Mouse (Mus musculus) heart, adult 2 months (tissue): ENCODE measurements at regions not wholly inside any gene's neighbourhood (a gene's known extent, or its start where the extent isn't known, plus 50 kb on each side); places are given as distances from the start of the nearest gene placed in this dataset.

Source experiments
- DNase-seq, 2 experiments: peaks; one replicate each; pipeline ENCODE4 v3.0.0; 2021
- H3K27ac ChIP-seq: fragments of 200-600 bp; 2 replicates; pipeline ENCODE4 v1.8.1; 2022
- H3K27me3 ChIP-seq: fragments of 200-500 bp; 2 replicates; pipeline ENCODE4 v1.6.1; 2012; ENCODE audit warnings: mild to moderate bottlenecking, low read length, inconsistent platforms, mixed read lengths; ENCODE audit not compliant: control insufficient read depth, insufficient read depth
- H3K36me3 ChIP-seq: fragments of 200-500 bp; 2 replicates; pipeline ENCODE4 v1.6.1; 2012; ENCODE audit warnings: low read length, inconsistent platforms; ENCODE audit not compliant: control insufficient read depth, insufficient read depth
- H3K4me1 ChIP-seq: fragments of 200-500 bp; 2 replicates; pipeline ENCODE4 v1.6.1; 2011; ENCODE audit warnings: low read length; ENCODE audit not compliant: control insufficient read depth, insufficient read depth
- H3K4me3 ChIP-seq: fragments of 200-600 bp; 2 replicates; pipeline ENCODE4 v1.8.1; 2022
- H3K79me2 ChIP-seq: fragments of 200-500 bp; replicated peaks from 2 replicates; pipeline ENCODE4 v1.6.1; 2012; ENCODE audit warnings: mild to moderate bottlenecking, inconsistent platforms, low read length, moderate library complexity, mixed read lengths; ENCODE audit not compliant: control insufficient read depth, insufficient read depth
- H3K9ac ChIP-seq: fragments of 200-500 bp; 2 replicates; pipeline ENCODE4 v1.6.1; 2012; ENCODE audit warnings: low read depth, mild to moderate bottlenecking, control low read depth, inconsistent platforms, low read length, mixed read lengths
- CTCF ChIP-seq: fragments of 200-600 bp; IDR thresholded peaks from 2 replicates; pipeline ENCODE4 v1.8.1; 2022; ENCODE audit warnings: antibody characterized with exemption, mild to moderate bottlenecking, moderate library complexity
- EP300 ChIP-seq: fragments of 200-500 bp; IDR thresholded peaks from 2 replicates; pipeline ENCODE4 v1.6.1; 2011; ENCODE audit warnings: low read depth, low read length, control low read depth; ENCODE audit not compliant: insufficient read depth
- POLR2A ChIP-seq: fragments of 200-500 bp; IDR thresholded peaks from 2 replicates; pipeline ENCODE4 v1.6.1; 2011; ENCODE audit warnings: mild to moderate bottlenecking, low read depth, low read length, control low read depth; ENCODE audit not compliant: insufficient read depth
- WGBS: fragments of 180-500 bp; shearing (Covaris S2); methylation state at CpG from one replicate; pipeline ENCODE4 v1.1.7; 2018; 5-methylcytosine and 5-hydroxymethylcytosine counted together
- intact Hi-C: fragments of 180-260 bp; cut with DNase I; formaldehyde crosslinking; loops from one replicate; pipeline ENCODE4 v1.15.1; 2025

DNA sequence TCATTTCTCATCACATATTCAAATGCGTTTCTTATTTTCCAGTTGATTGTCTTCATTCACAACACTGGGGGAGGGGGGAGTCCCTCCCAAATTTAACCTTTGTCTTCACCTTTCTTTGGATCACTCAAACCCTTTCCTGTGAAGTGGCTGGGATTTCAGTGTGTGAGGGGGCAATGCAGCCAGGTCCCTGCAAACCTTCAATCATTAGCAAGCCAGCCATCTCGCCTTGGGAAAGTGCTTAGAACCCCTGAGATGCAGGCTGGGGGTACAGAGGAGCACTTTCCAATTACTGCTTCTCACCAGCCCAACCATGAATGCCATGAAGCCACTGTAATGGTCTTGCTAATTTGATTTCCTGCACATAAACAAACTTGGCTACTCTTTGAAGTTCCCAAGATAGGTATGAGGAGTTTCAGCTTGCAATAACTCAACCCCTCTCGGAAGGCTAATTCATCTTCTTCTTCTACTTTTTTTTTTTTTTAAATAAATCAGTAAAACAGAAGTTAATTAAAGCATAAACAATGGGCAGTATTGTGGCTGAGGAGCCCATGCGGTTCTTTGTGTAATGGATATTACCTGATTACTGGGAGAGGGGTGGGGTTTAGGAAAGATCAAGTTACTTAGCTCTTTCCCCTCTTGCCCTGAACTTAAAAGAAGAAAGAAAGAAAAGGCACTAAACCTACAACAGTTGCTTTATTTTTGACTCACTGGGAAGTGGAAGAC lies 486.3 kb downstream of the 1700129C05Rik start:
- no peak for DNase-seq
- Histone ChIP-seq H3K9ac (no peak overlapping the region), H3K27ac (no peak overlapping the region), H3K4me3 (no peak overlapping the region), H3K27me3 (no peaks in the 10 kb centered on the region), H3K36me3 (no peaks in the 10 kb centered on the region), H3K4me1 (no peaks in the 10 kb centered on the region), H3K79me2 (no peaks in the 10 kb centered on the region)
- WGBS, result 72% methylated on average over 4 of the region's 4 CpGs
- TF ChIP-seq EP300 (no peak), POLR2A (no peak), CTCF (no peak)
- intact Hi-C loops, result no loop called here

DNA sequence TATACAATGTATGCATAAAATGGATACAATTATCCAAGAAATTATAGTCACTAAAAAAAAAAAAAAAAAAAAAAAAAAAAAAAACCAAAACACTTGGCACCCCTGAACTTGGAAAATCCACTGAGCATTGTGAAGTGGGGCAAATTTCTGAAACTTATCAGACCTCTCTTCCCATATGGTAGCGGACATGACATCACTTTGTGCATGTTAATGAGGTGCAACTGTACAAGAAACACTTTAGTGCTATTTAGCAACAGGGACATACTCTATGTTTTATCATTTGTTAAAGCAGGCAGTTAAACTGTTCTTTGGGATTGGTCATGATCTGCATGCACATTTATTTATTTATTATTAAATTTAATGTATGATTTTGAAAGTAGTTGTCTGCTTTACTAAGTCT lies 489.7 kb downstream of the 1700129C05Rik start:
- intact Hi-C loops, result no loop called here
- TF ChIP-seq POLR2A (no peak), CTCF (no peak), EP300 (no peak)
- Histone ChIP-seq H3K4me3 (no peak overlapping the region), H3K79me2 (no peaks in the 10 kb centered on the region), H3K4me1 (no peaks in the 10 kb centered on the region), H3K27me3 (no peaks in the 10 kb centered on the region), H3K27ac (no peak overlapping the region), H3K36me3 (no peaks in the 10 kb centered on the region), H3K9ac (no peak overlapping the region)
- 98% methylated on average over 1 of the region's 1 CpGs for WGBS
- DNase-seq, result no peak

DNA sequence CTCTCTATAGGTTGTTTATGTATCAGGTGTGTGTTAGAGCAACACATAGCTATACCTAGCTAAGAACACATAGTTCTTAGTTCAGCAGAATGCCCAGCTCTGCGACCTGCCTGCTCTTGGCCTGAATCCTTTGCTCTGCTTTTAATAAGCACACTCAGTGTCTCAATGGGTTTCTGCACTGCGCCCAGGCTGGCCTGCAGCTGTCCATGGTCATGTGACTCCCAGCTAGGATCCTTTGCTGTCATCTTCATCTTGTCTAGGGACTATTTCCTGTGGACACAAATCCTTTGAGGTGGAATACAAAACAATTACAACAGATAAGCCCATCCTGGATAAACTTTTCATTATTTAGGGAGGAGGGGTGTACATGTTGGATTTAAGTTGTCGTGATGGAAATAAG lies 490.7 kb downstream of the 1700129C05Rik start:
- no peak for TF ChIP-seq EP300
- no peak for TF ChIP-seq POLR2A
- TF ChIP-seq CTCF, result no peak
- 83% methylated on average over 3 of the region's 3 CpGs for WGBS
- intact Hi-C loops, result no loop called here

DNA sequence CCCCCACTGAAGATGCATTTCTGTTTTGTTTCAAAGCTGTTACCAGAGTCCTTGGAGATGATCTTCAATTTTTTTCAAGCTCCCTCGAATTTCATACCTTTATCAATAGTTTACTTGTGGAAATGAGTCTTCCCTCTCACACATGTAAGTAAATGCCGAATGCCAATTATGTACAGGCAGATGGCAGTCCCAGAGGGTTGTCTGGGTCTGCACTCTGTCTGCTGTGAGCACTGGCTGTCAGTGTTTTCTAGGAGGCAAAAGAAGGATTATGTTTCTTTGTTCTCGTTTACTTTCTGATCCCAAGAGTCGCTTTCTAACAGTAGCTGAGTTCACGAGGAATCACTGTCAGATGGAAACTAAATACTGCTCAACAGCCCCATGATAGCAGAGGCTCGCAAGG lies 491.5 kb downstream of the 1700129C05Rik start:
- Histone ChIP-seq H3K4me1 (no peaks in the 10 kb centered on the region), H3K36me3 (no peaks in the 10 kb centered on the region), H3K4me3 (no peak overlapping the region), H3K27me3 (no peaks in the 10 kb centered on the region), H3K9ac (no peak overlapping the region), H3K27ac (no peak overlapping the region), H3K79me2 (no peaks in the 10 kb centered on the region)
- DNase-seq, result no peak
- intact Hi-C loops, result no loop called here
- WGBS, result 57% methylated on average over 6 of the region's 6 CpGs
- TF ChIP-seq POLR2A, result no peak
- no peak for TF ChIP-seq CTCF
- no peak for TF ChIP-seq EP300

More for the DNA sequence above, 490.7 kb downstream of the 1700129C05Rik start:
- Histone ChIP-seq H3K79me2 (no peaks in the 10 kb centered on the region), H3K36me3 (no peaks in the 10 kb centered on the region), H3K27me3 (no peaks in the 10 kb centered on the region), H3K27ac (no peak overlapping the region), H3K4me1 (no peaks in the 10 kb centered on the region), H3K9ac (no peak overlapping the region), H3K4me3 (no peak overlapping the region)
- no peak for DNase-seq

DNA sequence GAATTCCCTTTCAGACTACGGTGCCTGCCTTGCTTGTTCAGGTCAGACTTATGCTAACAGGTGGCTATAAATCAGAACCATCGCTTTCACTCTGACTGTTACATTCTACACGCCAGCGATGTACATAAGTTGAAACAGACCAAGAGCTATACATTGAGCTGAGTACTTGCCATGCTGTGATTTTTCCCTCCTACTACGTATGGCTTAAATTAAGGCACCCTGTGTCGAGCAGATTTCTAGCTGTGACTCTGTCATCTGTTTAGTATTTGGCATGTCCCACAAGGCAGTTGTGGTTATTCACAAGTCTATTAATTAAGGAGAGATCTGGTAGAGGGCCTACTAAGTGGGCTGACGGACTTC lies 504.4 kb downstream of the 1700129C05Rik start:
- Histone ChIP-seq H3K27me3 (no peaks in the 10 kb centered on the region; the same call in 1 of the 2 replicates), H3K79me2 (no peaks in the 10 kb centered on the region), H3K9ac (no peak overlapping the region), H3K4me1 (no peaks in the 10 kb centered on the region), H3K36me3 (no peaks in the 10 kb centered on the region), H3K4me3 (no peak overlapping the region), H3K27ac (no peak overlapping the region)
- intact Hi-C loops, result no loop called here
- WGBS, result 90% methylated on average over 7 of the region's 7 CpGs
- TF ChIP-seq CTCF (no peak), POLR2A (no peak), EP300 (no peak)
- no peak for DNase-seq

DNA sequence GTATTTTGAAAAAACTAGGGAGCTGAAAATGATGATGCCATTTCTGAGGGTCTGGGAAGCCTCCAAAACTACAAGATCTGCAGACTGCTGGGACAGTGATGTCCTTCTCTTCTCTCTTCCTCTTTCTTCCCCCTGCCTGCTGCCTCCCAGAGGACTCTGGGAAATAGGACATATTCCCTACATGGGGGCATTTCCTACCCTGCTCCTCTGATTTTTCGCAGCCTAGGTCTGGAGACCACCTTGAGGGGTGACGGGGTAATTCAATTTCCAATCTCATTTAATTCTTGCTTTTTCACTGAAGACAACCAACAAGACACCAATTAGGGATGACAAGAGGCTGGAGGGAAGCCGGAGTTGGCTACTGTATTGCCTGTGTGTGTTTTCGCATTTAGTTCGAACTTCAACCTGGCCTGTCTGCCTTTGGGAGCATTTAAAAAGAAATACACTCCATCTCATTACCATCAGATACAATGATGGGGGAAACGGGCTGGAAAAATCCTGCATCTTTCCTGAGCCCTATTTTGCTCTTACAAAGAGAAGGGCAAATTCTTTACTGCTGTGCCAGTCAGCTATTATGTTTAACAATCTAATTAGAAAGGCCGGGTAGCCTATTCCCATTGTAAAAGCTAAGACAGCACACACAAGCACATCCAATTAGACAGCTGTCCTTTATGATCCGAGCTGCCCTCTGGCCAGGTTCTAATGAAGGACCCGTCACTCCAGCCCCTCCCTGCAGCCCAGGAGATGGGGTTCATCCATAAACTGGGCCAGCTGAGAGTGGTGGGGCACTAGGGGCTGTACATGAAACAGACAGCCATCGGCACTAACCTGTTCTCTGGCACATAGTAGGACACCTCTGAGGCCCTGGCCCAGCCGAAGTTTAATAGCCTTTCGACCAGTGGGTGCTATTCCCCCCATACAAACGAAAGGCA lies 505.0 kb downstream of the 1700129C05Rik start:
- 86% methylated on average over 13 of the region's 13 CpGs for WGBS
- intact Hi-C loops, result no loop called here

More for the DNA sequence above, 505.0 kb downstream of the 1700129C05Rik start:
- H3K4me1 ChIP-seq, result no peaks in the 10 kb centered on the region
- H3K9ac ChIP-seq, result no peak overlapping the region
- H3K27me3 ChIP-seq, result no peaks in the 10 kb centered on the region; the same call in 1 of the 2 replicates
- H3K27ac ChIP-seq, result no peak overlapping the region
- H3K36me3 ChIP-seq, result no peaks in the 10 kb centered on the region
- TF ChIP-seq CTCF, result no peak
- TF ChIP-seq POLR2A, result no peak
- TF ChIP-seq EP300, result no peak
- H3K4me3 ChIP-seq, result no peak overlapping the region
- no peak for DNase-seq
- H3K79me2 ChIP-seq, result no peaks in the 10 kb centered on the region
